Mouse (Mus musculus) spleen, postnatal 10 days (tissue): ENCODE data around the gene Ifih1.

Experiments
- DNase-seq, 2 experiments: peaks; one replicate each; pipeline ENCODE4 v3.0.0; 2021 to 2022; ENCODE audit warnings: low spot score in 2 of 2

The Ifih1 gene

GRCm38 (mm10) chr2:62639869-62640268, 6.2 kb downstream of the Ifih1 start:
- no peak for DNase-seq

GRCm38 (mm10) chr2:62630446-62630845, 15.6 kb downstream of the Ifih1 start:
- DNase-seq: no peak

- DNase-seq: no peak
These were observed 17.7 kb downstream of the Ifih1 start for GRCm38 (mm10) chr2:62628356-62628755.

GRCm38 (mm10) chr2:62627728-62628127, 18.3 kb downstream of the Ifih1 start:
- no peak for DNase-seq

- no peak for DNase-seq
These were observed 23.0 kb downstream of the Ifih1 start for GRCm38 (mm10) chr2:62623024-62623441.

GRCm38 (mm10) chr2:62619679-62620078, 26.4 kb downstream of the Ifih1 start:
- peak in 1 of 2 experiments; percentile 28 for DNase-seq

GRCm38 (mm10) chr2:62618934-62619341, 27.1 kb downstream of the Ifih1 start:
- DNase-seq: peak; percentile 20 to 67

GRCm38 (mm10) chr2:62613133-62613532, 32.9 kb downstream of the Ifih1 start:
- DNase-seq: no peak

- DNase-seq: no peak
These were observed 39.9 kb downstream of the Ifih1 start for GRCm38 (mm10) chr2:62606205-62606604.

GRCm38 (mm10) chr2:62603530-62603929, 42.5 kb downstream of the Ifih1 start:
- no peak for DNase-seq

GRCm38 (mm10) chr2:62596586-62596985, 49.5 kb downstream of the Ifih1 start:
- DNase-seq: no peak

- DNase-seq: no peak
These were observed 51.6 kb downstream of the Ifih1 start for GRCm38 (mm10) chr2:62594491-62594890.

GRCm38 (mm10) chr2:62591555-62591954, 54.5 kb downstream of the Ifih1 start:
- DNase-seq: no peak

- no peak for DNase-seq
These were observed 56.7 kb downstream of the Ifih1 start for GRCm38 (mm10) chr2:62589333-62589732.

- DNase-seq: no peak
These were observed 60.3 kb downstream of the Ifih1 start for GRCm38 (mm10) chr2:62585769-62586168.

- no peak for DNase-seq
These were observed 71.1 kb downstream of the Ifih1 start for GRCm38 (mm10) chr2:62574962-62575361.

- DNase-seq: no peak
These were observed 71.8 kb downstream of the Ifih1 start for GRCm38 (mm10) chr2:62574250-62574649.

GRCm38 (mm10) chr2:62573753-62574159, 72.3 kb downstream of the Ifih1 start, which contains the start of gene Fap:
Gene Fap (minus strand): TSS chr2:62574075.
- DNase-seq: no peak

- DNase-seq: no peak
These were observed 72.8 kb downstream of the Ifih1 start for GRCm38 (mm10) chr2:62573099-62573752.

- DNase-seq: no peak
These were observed 81.4 kb downstream of the Ifih1 start for GRCm38 (mm10) chr2:62564687-62565086.

GRCm38 (mm10) chr2:62562661-62563485, 83.2 kb downstream of the Ifih1 start:
- no peak for DNase-seq

- peak in 1 of 2 experiments; percentile 33 for DNase-seq
These were observed 88.6 kb downstream of the Ifih1 start for GRCm38 (mm10) chr2:62557417-62557816.

GRCm38 (mm10) chr2:62556349-62556748, 89.7 kb downstream of the Ifih1 start:
- no peak for DNase-seq
